Mouse (Mus musculus): ENCODE measurements at regions not wholly inside any gene's neighbourhood (a gene's known extent, or its start where the extent isn't known, plus 50 kb on each side); places are given as distances from the start of the nearest gene placed in this dataset.
"Not testable (repeated sequence)": the region's sequence is repeated elsewhere in the genome, so short reads cannot be mapped to it uniquely, and the experiment has no call there.

- Histone ChIP-seq H3K27me3 (ENCODE audit: control insufficient read depth, insufficient read depth, low read length) (no peaks in the 10 kb centered on the region), H3K4me3 (ENCODE audit: low read depth, low read length) (no peak overlapping the region), H3K27ac (ENCODE audit: low read depth) (no peak overlapping the region), H3K9me3 (replicated peaks; ENCODE audit: control insufficient read depth, low read length) (no peaks in the 10 kb centered on the region), H3K4me2 (ENCODE audit: low read depth, low read length) (no peak overlapping the region), H3K4me1 (ENCODE audit: control insufficient read depth, insufficient read depth) (no peaks in the 10 kb centered on the region), H3K36me3 (replicated peaks; ENCODE audit: control insufficient read depth, insufficient read depth, low read length) (no peaks in the 10 kb centered on the region), H3K9ac (replicated peaks; ENCODE audit: low read depth, low read length) (no peak overlapping the region)
- ATAC-seq (ENCODE audit: insufficient read depth, low read depth) (peak; percentile 94), DNase-seq (ENCODE audit: low spot score) (peak; percentile 60)
- WGBS: 64% methylated on average over 3 of the region's 3 CpGs
- no peak for TF ChIP-seq CTCF (IDR thresholded peaks at IDR 0.05; ENCODE audit: low read depth)
- no peak for TF ChIP-seq EP300 (IDR thresholded peaks at IDR 0.05; ENCODE audit: low read depth)
Measured at GRCm38 (mm10) chr4:28176771-28177170, 636.2 kb upstream of the Epha7 start.

GRCm38 (mm10) chr4:28190861-28191260, 622.1 kb upstream of the Epha7 start:
- Histone ChIP-seq H3K9ac (replicated peaks; ENCODE audit: low read depth, low read length) (no peak overlapping the region), H3K4me2 (ENCODE audit: low read depth, low read length) (no peak overlapping the region), H3K36me3 (replicated peaks; ENCODE audit: control insufficient read depth, insufficient read depth, low read length) (no peaks in the 10 kb centered on the region), H3K4me3 (ENCODE audit: low read depth, low read length) (no peak overlapping the region), H3K4me1 (ENCODE audit: control insufficient read depth, insufficient read depth) (no peaks in the 10 kb centered on the region), H3K27ac (ENCODE audit: low read depth) (no peak overlapping the region), H3K9me3 (replicated peaks; ENCODE audit: control insufficient read depth, low read length) (no peaks in the 10 kb centered on the region), H3K27me3 (ENCODE audit: control insufficient read depth, insufficient read depth, low read length) (no peaks in the 10 kb centered on the region)
- DNase-seq (ENCODE audit: low spot score) (no peak), ATAC-seq (ENCODE audit: insufficient read depth, low read depth) (no peak)
- TF ChIP-seq EP300 (IDR thresholded peaks at IDR 0.05; ENCODE audit: low read depth) (no peak), CTCF (IDR thresholded peaks at IDR 0.05; ENCODE audit: low read depth) (no peak)
- WGBS: 85% methylated on average over 5 of the region's 5 CpGs

- WGBS: 73% methylated on average over 2 of the region's 2 CpGs
- Histone ChIP-seq H3K27ac (ENCODE audit: low read depth) (no peak overlapping the region), H3K27me3 (ENCODE audit: control insufficient read depth, insufficient read depth, low read length) (no peaks in the 10 kb centered on the region), H3K4me3 (ENCODE audit: low read depth, low read length) (no peak overlapping the region), H3K4me2 (ENCODE audit: low read depth, low read length) (no peak overlapping the region), H3K4me1 (ENCODE audit: control insufficient read depth, insufficient read depth) (no peaks in the 10 kb centered on the region), H3K9me3 (replicated peaks; ENCODE audit: control insufficient read depth, low read length) (no peaks in the 10 kb centered on the region), H3K9ac (replicated peaks; ENCODE audit: low read depth, low read length) (no peak overlapping the region), H3K36me3 (replicated peaks; ENCODE audit: control insufficient read depth, insufficient read depth, low read length) (no peaks in the 10 kb centered on the region)
- ATAC-seq (ENCODE audit: insufficient read depth, low read depth) (no peak), DNase-seq (ENCODE audit: low spot score) (no peak)
- TF ChIP-seq CTCF (IDR thresholded peaks at IDR 0.05; ENCODE audit: low read depth) (no peak), EP300 (IDR thresholded peaks at IDR 0.05; ENCODE audit: low read depth) (no peak)
Measured at GRCm38 (mm10) chr4:28227594-28228208, 585.2 kb upstream of the Epha7 start.

GRCm38 (mm10) chr4:28235516-28235915, 577.4 kb upstream of the Epha7 start:
- not testable (repeated sequence) for H3K4me3 ChIP-seq (ENCODE audit: low read depth, low read length); DNase-seq (ENCODE audit: low spot score); H3K27me3 ChIP-seq (ENCODE audit: control insufficient read depth, insufficient read depth, low read length); ATAC-seq (ENCODE audit: insufficient read depth, low read depth); H3K27ac ChIP-seq (ENCODE audit: low read depth); H3K4me2 ChIP-seq (ENCODE audit: low read depth, low read length); H3K9ac ChIP-seq (replicated peaks; ENCODE audit: low read depth, low read length); H3K36me3 ChIP-seq (replicated peaks; ENCODE audit: control insufficient read depth, insufficient read depth, low read length); H3K9me3 ChIP-seq (replicated peaks; ENCODE audit: control insufficient read depth, low read length); H3K4me1 ChIP-seq (ENCODE audit: control insufficient read depth, insufficient read depth)

- no peaks in the 10 kb centered on the region for H3K9me3 ChIP-seq (replicated peaks; ENCODE audit: control insufficient read depth, low read length)
- H3K27me3 ChIP-seq (ENCODE audit: control insufficient read depth, insufficient read depth, low read length): no peaks in the 10 kb centered on the region
- H3K27ac ChIP-seq (ENCODE audit: low read depth): no peak overlapping the region
- H3K36me3 ChIP-seq (replicated peaks; ENCODE audit: control insufficient read depth, insufficient read depth, low read length): no peaks in the 10 kb centered on the region
- TF ChIP-seq CTCF (IDR thresholded peaks at IDR 0.05; ENCODE audit: low read depth) (no peak), EP300 (IDR thresholded peaks at IDR 0.05; ENCODE audit: low read depth) (no peak)
- WGBS: 92% methylated on average over 1 of the region's 1 CpGs
- no peak overlapping the region for H3K4me3 ChIP-seq (ENCODE audit: low read depth, low read length)
- H3K4me1 ChIP-seq (ENCODE audit: control insufficient read depth, insufficient read depth): no peaks in the 10 kb centered on the region
- H3K9ac ChIP-seq (replicated peaks; ENCODE audit: low read depth, low read length): no peak overlapping the region
- no peak for DNase-seq (ENCODE audit: low spot score)
- no peak for ATAC-seq (ENCODE audit: insufficient read depth, low read depth)
- no peak overlapping the region for H3K4me2 ChIP-seq (ENCODE audit: low read depth, low read length)
Measured at GRCm38 (mm10) chr4:28242272-28242671, 570.7 kb upstream of the Epha7 start.
